Mouse (Mus musculus) urinary bladder, postnatal 10 days (tissue): Measurements from ENCODE around the gene Gm3573.
"Not testable (repeated sequence)": the region's sequence is repeated elsewhere in the genome, so short reads cannot be mapped to it uniquely, and the experiment has no call there.

Experiments
- DNase-seq: peaks from one replicate; pipeline ENCODE4 v3.0.0; 2022; ENCODE audit warnings: low spot score

Gene Gm3573

DNA sequence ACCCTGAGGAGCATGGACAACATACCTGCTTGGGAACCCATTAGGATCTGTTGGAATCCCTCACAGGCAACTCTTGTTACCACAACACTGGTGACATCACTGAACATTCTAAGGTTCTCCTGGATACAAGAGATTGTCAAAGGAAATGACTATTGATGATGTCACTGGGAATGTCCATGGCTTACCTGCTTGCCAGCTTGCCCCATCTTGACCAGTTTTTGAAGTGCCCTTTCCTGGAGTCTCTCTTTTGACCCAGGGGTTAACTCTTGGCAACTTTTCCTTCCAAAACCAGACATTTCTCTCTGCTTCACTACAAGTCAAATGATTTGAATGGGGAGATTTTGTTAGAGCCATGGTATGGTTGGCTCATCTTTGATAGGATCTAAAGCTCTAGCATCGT lies at the start of gene Gm3573:
Gm3573 (minus strand) TSS at position 101 of the 400 bp plus-strand sequence.
- DNase-seq: not testable (repeated sequence)

DNA sequence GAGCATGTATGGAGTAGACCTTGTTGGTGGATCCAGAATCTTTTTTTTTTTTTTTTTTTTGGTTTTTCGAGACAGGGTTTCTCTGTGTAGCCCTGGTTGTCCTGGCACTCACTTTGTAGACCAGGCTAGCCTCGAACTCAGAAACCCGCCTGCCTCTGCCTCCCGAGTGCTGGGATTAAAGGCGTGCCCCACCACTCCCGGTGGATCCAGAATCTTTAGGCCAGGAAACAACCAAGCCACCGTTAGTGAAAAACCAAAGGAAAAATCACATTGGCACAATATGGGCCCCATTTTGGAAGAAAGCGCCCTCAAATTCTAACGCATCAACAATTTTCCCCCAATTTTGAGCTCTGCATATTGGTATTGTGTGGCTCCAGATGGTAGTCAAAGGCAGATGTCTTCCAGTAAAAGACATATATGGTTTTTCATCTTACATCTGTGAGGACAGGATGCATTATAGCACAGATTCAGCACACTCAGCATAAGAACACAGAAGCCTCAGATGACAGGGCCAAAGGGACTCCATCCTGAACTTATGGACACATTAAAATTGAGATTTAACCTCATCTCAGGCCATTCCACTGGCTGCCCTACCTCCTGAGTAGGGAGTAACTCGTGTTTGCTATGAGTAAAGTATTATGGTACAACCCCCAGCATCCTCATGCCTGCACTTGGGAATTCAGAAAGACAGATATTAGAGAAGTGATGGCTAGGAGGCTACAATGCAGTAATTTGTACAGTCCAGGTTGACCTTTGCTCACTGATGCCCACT lies 26.4 kb upstream of the Gm3573 start:
- DNase-seq: peak; percentile 16

DNA sequence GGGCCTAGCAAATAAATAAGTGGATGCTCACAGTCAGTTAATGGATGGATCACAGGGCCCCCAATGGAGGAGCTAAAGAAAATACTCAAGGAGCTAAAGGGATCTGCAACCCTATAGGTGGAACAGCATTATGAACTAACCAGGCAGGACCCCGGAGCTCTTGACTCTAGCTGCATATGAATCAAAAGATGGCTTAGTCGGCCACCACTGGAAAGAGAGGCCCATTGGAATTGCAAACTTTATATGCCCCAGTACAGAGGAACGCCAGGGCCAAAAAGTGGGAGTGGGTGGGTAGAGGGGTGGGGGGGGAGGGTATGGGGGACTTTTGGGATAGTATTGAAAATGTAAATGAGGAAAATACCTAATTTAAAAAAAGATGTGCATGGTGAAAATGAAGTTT lies 6.7 kb downstream of the Gm3573 start:
- DNase-seq: peak; percentile 16

DNA sequence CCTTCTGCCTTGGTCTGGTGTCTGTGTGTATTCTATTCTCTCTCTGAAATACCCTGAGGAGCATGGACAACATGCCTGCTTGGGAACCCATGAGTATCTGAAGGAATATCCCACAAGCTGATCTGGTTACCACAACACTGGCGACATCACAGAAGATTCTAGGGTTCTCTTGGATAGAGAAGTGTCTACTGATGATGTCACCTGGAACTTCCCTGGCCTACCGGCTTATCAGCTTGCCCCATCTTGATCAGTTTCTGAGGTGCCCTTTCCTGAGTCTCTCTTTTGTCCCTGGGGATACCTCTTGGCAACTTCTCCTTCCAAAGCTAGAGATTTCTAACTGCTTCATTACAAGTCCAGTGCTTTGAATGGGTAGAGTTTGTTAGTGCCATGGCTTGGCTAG lies 28.1 kb downstream of the Gm3573 start, which contains the start of gene Gm17027:
Gm17027 (minus strand) TSS at position 101 of the 400 bp plus-strand sequence.
- DNase-seq: not testable (repeated sequence)
